Mouse (Mus musculus): Measurements from ENCODE around the gene Ptpn5.

GRCm38 (mm10) chr7:47041706-47042105, 91.8 kb downstream of the Ptpn5 start:
- no peak for TF ChIP-seq CTCF (IDR thresholded peaks at IDR 0.05)
- no peak for TF ChIP-seq POLR2A (IDR thresholded peaks at IDR 0.05; ENCODE audit: insufficient read depth, low read depth, low read length)
